Mouse (Mus musculus) brain, embryonic 18.5 days (tissue): Measurements from ENCODE around the gene Phtf1.

Experiments used
- DNase-seq: peaks from one replicate; pipeline ENCODE4 v3.0.0-alpha.2; 2012; ENCODE audit warnings: low read depth, low spot score

Gene Phtf1

GRCm38 (mm10) chr3:104020101-104020500, 52.2 kb downstream of the Phtf1 start:
- no peak for DNase-seq

GRCm38 (mm10) chr3:104026938-104027337, 59.0 kb downstream of the Phtf1 start:
- no peak for DNase-seq

GRCm38 (mm10) chr3:104032086-104032485, 64.2 kb downstream of the Phtf1 start:
- DNase-seq = no peak

DNA sequence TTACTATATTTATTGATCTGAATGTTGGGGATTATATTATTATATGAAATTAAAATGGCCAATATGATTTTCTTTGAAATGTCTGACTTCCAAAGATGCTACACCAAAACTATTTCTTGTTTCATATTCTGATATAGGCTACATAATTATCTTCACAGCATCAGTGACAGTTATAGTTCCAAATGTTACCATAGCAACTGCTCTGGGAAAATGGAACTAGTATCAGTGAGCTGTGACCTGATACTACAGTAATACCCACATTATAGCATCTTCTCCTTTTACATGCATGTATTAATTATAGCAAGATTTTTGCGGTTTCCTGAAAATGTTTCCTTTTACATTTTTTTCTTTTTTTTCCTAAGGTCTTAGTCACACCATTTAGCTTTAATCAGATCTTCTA, 64.8 kb downstream of the Phtf1 start:
- DNase-seq = peak; percentile 3

GRCm38 (mm10) chr3:104059001-104059622, 91.2 kb downstream of the Phtf1 start:
- DNase-seq = peak; percentile 82

DNA sequence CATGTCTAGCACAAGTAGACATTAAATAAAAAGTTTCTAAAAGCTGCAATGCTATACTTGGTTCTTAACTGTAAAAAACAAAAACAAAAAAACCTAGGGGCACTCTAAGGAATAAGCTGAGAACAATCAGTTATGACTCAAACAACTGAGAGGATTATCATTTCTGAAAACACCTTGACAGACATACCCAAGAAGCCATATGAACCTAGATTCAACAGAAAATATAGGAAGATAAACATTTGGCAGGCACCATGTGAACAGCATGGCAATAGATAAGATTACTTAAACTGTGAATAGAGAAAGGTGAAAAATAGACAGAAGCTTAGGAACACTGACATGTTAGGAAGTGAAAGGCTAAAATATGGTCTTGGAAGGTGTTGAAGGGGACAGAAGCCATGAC, 101.5 kb downstream of the Phtf1 start:
- no peak for DNase-seq
